Mouse (Mus musculus): ENCODE data around the gene Pip5k1b.

The Pip5k1b gene

GRCm38 (mm10) chr19:24259390-24260351, 296.0 kb downstream of the Pip5k1b start:
- no peak for DNase-seq (ENCODE audit: low spot score)

GRCm38 (mm10) chr19:24258368-24258767, 297.3 kb downstream of the Pip5k1b start:
- no peak for DNase-seq (ENCODE audit: low spot score)

GRCm38 (mm10) chr19:24257962-24258361, 297.7 kb downstream of the Pip5k1b start:
- DNase-seq (ENCODE audit: low spot score): no peak

GRCm38 (mm10) chr19:24253657-24254260, 301.9 kb downstream of the Pip5k1b start:
- no peak for DNase-seq (ENCODE audit: low spot score)

GRCm38 (mm10) chr19:24251869-24252268, 303.8 kb downstream of the Pip5k1b start:
- DNase-seq (ENCODE audit: low spot score): no peak
